Mouse (Mus musculus) frontal cortex, postnatal 14 days (tissue): ENCODE measurements at regions not wholly inside any gene's neighbourhood (a gene's known extent, or its start where the extent isn't known, plus 50 kb on each side); places are given as distances from the start of the nearest gene placed in this dataset.

Experiments used
- DNase-seq, 2 experiments: peaks; one replicate each; pipeline ENCODE4 v3.0.0; 2022; ENCODE audit warnings: low spot score in 2 of 2

DNA sequence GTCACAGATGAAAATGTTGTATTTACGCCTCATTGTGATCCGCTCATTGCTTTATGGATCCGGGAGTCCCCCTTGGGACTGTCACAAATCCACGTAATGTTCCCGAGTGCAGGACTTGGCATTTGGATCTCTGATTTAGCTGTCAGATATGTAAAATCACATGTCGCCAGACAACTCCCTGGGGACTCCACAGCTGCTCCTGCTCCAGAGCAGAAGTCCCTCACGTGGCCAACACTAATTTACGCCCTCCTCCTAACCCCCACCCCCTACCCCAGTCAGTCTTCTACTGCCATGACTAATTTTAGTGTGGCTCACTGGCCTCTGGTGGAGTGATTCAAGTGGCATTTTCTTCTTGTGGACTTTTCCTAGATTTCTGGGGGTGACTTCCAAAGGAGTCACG lies 348.9 kb downstream of the Cd83 start:
- no peak for DNase-seq

DNA sequence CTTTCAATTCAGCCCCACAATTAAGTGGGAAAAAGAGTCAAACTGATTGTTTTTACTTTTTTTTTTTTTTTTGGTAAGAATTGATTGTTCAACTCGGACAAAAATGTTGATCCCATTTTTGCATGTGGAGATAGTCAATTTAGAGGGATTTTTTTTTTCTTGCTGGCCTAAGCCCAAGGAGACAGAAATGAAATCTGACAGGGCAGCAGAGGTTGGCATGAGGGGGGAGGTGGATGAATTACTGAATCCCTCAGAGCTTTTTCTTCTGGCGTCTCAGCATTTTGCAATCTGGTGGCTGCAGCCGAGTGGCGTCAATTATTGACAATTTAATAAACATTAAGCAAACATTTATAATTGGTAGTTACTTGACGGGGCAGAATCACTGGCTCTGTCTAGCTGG lies 356.6 kb downstream of the Cd83 start:
- DNase-seq, result no peak

DNA sequence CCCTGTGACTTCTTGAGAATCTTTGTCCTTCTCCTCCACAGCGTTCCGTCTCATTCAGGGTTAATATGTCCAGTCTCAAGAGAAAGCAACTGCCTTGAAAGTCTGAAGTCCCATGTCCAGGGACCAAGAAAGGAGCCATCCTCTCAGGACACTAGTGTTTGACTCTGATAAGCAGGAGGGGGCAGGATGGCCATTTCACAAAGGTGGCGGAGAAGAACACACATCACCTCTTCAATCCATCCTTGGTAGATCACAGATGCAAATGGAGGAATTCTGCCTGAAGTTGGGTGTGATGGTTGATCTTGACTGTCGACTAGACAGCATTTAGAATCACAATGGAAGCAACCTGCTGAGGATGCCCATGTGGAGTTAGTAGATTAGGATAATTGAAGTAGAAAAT lies 360.9 kb downstream of the Cd83 start:
- no peak for DNase-seq

DNA sequence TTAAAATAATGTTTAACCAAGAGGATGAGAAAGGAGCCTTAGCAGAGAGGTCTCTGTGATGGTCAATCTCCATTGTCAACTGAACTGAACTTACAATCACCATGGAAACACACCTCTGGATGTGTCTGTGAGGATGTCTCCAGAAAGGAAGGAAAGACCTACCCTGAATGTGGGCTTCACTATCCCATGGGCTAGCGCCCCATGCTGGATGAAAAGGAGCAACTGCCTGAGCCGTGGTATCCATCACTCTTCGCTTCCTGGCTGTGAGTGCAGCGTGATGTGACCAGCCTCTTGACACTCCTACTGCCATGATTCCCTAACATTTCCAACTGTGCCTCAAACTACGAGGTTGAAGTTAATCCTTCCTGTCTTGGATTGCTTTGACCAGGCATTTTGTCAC lies 363.3 kb downstream of the Cd83 start:
- no peak for DNase-seq

DNA sequence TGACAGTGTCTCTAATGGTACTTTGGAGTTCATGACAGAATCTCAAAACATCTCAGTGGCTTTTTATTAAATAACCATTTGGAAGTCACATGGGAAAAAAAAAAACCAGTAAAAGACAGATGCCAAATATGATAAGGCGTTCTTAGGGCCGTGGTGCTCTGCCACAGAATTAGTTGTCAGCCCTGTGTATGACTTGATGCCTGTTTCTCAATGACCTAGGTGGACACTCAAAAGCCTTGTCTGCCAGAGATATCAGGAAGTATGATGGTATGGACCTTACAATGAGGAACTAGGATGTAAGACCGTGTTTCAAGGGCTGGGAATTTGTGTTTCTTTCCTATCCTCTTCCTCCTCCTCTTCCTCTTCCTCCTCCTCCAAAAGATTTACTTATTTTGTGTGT lies 364.9 kb downstream of the Cd83 start:
- DNase-seq, result no peak

DNA sequence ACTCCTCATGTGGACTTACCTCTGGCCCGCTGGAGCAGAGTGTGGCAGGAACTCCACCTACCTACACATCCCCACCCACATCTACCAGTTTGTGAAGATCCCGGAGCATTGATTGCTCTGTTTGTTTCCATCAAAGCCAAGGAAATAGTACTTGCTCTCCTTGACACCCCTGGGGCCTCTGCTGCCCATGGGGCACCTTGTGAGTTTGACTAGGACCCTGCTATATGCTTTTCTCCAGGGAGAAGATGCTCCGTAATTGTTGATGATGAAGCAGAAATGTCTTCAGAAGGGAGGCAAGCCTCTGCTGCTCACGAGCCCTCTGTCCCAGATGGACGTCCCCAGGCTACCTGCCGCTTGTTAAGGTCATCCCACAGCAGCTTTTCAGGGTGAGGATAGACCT lies 367.0 kb downstream of the Cd83 start:
- DNase-seq, result no peak

DNA sequence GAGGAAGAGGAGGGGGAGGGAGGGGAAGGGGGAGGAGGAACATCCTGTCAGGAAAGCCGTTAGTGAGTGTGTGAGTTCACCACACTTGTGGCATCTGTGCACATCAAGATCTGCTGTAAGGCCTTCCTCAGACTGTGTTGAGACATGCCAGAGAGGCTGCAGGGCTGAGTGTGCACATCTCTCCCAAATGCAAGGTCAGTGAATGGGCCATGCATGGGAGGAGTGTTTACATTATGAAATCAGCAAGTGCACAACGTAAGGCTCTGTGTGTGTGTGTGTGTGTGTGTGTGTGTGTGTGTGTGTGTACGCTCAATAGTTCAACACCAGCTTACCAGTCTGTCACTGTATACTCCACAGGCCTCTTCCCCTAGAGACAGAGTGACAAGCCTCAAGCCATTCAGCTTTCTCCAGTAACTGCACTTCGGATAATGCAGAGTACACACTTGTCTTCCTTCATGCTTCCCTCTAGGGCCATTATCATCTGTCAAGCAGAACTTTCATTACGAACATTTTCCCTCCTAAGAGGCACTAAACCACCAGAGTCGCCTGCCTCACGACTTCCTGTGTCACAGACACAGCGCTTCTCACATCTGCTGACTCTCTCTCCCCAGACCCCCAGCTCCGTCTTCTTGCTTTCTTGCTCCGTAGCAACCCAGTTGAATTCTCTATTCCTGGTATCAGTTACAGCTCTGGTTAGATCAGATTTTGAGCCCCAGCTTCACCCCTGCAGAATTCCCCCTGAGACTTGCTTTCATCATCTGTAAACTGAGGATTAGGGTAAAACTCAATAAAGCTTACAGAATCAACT lies 368.4 kb downstream of the Cd83 start:
- no peak for DNase-seq

DNA sequence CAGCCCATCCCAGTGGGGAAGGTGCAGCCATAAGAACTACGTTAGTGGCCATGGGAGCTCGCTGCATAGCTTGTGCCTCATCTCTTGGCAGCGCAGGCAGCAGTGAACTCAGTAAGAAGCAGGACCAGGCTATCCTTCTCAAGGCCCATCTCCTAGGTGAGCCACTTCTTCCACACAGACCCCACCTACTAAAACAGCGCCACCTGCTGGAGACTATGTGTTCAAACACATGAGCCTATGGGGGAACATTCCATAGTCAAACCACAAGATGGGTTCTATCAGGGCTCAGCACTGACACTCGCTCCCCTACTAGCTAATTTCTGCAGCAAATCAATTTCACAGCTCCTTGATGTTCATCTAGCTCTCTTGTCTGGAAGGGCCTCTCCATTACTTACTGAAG lies 369.2 kb downstream of the Cd83 start:
- DNase-seq, result no peak

DNA sequence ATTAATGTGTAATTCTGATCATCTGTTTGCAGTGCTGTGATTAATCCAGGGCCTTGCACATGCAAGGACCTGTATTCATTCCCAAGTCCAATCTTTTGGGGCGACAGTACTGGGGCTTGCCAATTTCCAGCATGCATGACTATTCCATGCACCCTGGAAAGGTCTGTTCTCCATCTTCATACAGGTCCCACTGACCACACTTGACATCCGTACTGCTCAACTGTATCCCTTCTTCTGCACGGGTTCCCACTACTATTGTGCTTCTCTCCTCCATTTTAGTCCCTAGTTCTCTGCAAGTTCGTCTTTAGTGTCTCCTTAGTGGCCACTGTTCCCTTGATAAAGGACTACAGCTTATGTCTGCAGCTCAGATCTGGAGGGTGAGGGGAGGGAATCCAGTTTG lies 371.4 kb downstream of the Cd83 start:
- no peak for DNase-seq

DNA sequence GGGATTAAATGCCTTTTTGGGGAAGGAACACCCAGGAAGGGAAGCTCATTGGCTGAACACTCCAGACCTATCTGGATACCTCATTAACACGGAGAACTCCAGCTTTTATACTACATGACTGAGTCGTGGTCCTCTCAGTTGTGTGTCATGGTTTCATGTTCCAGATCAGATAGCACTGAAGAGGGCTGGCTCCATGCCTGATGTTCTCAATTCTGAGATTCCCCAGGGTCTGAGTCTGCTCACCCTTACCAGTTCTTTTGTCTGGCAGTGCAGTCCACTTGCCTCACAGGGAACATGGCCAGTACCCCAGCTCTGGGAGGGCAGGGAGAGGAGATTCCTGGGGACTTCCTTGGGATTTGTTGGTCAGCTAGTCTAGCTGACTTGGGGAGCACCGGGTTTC lies 372.0 kb downstream of the Cd83 start:
- DNase-seq, result no peak

DNA sequence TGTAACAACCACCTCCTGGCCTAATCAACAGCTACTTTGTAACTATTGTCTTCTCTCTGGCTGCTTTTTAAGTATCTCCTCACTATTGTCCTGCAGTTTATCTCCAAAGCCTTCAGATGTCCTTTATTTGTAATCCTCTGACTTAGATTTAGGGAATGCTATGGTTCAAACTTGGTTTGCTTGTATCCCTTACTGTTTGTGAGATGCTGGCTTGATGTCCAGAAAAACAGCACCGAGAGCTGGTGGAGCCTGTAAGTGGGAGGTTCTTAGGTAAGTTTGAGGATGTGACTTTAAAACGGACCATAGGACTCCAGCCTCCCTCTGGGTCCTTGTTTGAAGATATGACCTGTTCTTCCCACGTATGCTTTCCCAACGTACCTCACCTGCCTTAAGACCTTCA lies 372.7 kb downstream of the Cd83 start:
- no peak for DNase-seq

DNA sequence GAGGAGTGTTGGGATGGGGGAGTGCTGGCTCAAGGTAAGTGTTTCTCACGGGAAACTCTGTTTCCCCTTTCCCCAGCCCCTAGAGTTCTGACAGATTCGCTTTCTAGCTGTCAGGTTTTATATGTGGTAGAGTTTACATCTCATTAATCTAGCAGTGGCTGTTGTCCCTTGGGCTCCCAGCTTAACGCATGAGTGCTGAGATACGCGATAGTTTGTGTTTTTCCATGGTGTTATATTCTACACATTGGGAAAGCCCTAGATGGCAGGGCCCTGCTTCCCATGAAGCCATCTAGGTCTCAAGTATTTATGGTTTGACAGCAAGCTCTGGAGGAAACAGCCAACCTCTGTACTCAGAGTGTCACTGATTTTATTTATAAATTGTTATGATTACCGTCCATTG lies 373.8 kb downstream of the Cd83 start:
- no peak for DNase-seq

DNA sequence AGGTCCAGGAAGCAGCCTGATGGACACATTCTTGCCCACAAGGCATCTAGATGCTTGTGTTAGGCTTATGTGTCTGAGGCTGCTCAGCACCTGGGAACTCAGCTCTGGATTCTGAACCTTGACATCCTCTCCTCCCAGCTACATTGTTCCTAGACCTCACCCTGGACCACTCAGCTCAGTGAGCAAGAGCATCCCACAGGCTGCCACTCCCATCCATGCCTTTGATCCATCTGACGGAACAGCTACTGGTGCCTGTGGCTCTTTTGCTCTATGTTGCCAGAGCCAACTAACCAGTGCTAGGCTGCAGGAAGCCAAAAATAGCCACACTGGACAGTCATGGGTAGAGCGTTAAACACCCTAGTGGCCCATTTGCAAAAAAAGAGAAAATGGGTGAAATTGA lies 374.8 kb downstream of the Cd83 start:
- DNase-seq, result no peak

DNA sequence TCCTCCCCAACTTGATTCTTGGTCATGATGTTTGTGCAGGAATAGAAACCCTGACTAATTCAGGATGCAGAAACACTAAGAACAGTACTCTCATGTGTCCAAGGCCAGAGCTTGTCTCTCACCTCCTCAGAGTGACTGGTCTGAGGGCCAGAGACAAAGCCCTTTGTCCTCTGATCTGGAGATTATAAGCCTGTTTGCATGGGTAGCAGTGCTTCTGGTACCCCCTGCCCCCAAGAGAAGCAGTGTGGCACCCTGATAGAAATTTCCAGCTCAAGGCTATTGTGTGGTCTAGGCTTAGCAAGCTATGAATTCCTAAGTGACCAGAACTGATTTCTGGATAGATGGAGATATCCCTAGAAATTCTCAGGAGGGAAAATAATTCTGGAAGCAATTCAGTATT lies 380.2 kb downstream of the Cd83 start:
- DNase-seq, result no peak

DNA sequence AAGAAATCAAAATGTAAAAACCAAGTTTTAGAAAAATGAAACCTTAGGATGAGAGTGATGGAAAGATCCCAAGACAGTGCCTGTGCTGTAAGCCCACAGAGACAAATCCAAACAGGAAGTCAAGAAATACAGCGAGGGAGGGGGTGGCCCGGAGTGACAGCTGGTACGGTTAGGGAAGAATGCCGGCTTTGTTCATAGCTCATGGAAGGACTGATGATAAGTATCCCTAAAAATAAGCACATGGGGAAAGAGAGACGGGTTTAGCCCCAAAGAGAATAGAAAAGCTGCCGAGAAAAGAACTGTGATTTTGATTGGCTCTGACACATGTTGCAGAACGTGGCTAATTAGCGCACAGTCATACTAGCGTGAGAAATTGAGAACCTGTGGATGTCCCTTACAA lies 382.6 kb downstream of the Cd83 start:
- DNase-seq, result no peak

DNA sequence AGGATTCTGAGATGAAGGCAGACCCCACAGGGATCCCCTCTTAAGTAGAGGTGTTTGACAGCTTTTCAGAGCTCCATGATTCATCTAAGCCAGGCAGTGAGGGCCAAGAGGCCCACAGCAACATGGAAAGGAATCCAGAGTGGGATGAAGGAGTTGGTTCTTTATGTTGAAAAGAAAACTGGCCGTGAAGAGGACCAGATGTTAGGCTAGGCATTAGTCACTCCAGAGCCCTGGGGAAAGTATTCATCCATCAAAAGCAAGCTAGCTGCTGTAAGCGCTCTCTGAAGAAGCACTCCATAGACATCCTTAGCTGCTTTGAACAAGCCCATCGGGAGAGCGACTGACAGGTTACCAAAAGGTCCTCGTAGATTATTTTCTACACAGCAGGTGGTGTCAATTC lies 383.6 kb downstream of the Cd83 start:
- DNase-seq, result no peak

DNA sequence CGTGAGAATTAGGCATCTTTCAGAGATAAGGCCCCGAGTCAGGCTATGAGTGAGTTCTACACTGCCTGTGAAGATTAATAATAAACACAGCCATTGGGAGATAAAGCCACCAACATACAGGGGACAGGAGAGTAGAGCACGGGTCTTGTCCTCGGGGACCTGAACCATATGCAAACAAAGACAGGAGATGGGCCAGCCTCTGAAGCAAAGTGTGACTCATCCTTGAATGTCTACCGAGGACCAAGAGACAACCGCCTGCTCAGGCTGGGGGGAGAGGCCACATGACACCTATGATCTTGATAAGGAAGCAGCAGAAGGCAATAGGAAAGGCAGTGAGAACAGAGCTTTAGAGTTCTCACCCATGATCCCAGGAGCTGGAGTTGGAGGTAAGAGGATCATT lies 387.1 kb downstream of the Cd83 start:
- DNase-seq, result no peak

DNA sequence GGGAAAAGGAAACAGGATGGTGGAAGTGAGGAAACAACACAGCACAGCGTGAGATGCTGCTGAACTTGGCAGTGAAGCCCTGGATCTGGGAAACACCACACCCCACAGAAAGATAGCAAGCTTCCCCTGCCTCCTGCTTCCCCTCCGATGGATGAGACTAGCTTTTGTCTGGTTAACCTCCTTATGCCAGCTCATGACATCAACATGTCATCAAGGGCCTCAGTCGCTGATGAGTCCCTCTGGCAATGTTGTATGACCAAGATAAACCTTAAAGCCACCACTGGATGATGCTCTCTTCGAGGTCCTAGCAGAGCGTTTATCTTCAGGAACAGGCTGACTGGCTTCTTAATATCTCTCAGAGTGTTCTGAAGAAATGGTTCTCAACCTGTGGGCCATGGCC lies 388.1 kb downstream of the Cd83 start:
- no peak for DNase-seq

DNA sequence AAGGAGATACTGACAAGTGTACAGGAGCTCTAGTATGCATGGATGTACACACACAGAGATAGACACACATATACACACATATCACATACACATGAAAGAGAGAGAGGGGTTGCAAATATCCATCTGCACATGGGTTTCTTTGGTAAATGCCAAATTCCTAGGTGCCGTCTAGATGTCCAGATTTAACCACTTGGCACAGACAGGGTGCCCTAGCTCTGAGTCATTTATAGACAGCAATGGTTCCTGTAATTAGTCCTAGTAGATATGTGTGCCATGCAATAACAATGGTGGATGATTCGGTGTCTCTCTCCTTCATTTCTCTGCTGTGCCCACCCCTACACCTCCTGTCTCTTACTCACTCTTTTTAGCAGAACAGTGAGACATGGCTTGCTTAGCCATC lies 389.7 kb downstream of the Cd83 start:
- no peak for DNase-seq

DNA sequence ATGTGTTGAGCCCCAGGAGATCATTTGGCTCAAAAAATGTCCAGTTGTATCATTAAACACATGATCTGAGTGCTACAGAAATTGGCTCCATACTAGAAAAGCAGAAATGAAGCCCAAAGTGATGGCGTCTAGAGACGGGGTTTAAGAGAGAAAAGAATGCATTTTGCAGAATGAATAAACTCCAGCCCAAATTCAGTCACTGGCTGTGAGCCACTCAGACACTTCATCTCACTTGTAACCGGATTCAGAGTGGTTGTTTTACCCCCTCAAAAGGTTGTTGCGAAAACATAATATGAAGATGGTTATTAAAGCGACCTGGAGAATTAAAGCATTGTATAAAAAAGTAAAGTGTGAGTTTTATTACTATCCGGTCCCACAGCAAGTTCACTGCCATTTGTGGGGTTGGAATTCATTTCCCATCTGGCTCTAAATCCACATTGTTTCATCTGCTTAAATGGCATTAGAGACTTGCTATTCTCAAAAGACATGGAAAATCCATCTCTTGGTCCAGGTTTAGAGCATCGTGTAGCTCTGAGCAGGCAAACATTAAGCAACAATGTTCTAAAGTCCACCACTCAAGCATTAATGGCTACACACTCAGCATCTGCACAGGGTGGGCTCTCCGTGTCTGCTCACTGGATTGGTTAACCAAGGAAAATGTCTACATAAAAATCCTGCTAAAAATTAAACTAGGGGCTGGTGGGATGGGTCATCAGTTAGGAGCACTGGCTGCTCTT lies 390.9 kb downstream of the Cd83 start:
- DNase-seq, result no peak

DNA sequence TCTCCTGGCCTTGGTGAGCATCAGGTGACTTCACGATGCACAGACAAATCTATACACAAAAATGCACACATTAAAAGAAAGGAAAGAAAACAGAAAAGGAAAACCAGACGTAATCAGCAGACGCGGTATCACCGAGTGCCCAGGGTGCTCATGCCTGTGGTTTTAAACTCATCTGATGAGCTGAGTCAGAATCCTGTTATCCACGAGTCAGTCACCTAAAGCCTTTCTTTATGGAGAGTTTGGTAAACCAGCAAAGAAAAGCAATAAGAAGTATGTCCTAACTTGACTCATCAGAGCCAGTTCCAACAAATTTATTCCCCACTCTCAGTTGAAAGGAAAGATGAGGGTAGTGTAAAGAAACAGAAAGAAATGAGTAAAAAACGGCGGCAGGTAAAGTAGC lies 391.5 kb downstream of the Cd83 start:
- no peak for DNase-seq

DNA sequence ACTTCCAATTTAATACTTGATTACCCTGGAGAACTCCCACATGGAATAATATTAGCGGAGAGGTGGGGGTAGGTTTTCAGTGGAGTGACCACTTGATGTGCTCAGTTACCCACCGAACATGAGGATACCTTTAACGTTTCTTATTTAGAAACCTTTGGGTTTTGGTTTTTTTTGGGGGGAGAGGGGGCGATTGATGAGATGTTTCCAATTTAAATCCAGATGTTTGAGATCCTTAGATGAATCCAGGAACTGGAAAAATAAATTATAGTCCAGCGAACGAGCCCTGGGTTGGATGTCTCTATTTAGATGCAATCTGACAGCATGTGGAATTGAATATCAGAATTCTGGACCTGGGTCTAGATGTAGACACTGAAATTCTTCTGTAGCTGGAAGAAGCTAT lies 393.4 kb downstream of the Cd83 start:
- DNase-seq, result no peak

DNA sequence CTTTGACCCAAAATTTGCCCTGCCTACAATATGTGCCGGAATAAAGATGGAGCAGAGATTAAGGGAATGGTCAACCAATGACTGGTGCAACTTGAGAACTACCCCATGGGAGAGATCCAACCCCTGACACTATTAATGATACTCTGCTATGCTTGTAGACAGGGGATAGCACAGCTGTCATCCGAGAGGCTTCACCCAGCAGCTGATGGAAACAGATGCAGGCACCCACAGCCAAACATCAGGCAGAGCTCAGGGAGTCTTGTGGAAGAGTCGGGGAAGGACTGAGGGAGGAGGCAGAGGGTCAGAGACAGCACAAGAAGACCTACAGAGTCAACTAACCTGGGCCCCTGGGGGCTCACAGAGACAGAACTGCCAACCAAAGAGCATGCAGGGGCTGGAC lies 395.8 kb downstream of the Cd83 start:
- DNase-seq, result no peak
